ENCODE assay signal across 8 mouse cellular contexts in genomic region chr3:105114269-105114668, GRCm38 (mm10). TPM values are rescaled to one million over a fixed set of nuclear protein-coding genes. Genes with fewer than 3 reads are reported as not detected.
DNase-seq lines count a peak whose midpoint lies in the region; ATAC-seq and TF ChIP-seq lines count a peak whose summit lies in the region.

No protein-coding gene starts in this region.

- no peak overlapping the region for H3K4me3 ChIP-seq in embryonic facial prominence, embryonic 14.5 days (ENCODE audit: low read depth, low read length)
- H3K4me3 ChIP-seq in heart, postnatal 0 days (ENCODE audit: low read depth, low read length): no peak overlapping the region
- H3K4me3 ChIP-seq in liver, embryonic 13.5 days (replicated peaks): no peak overlapping the region

- 0 out of 2 replicates have a peak, but pooled peaks cover 7% of the 10 kb centered on the region for H3K4me1 ChIP-seq in embryonic facial prominence, embryonic 14.5 days (ENCODE audit: control insufficient read depth, insufficient read depth, low read length)
- no peaks in the 10 kb centered on the region for H3K4me1 ChIP-seq in heart, postnatal 0 days (ENCODE audit: control insufficient read depth, insufficient read depth)
- no peaks in the 10 kb centered on the region for H3K4me1 ChIP-seq in liver, embryonic 13.5 days (replicated peaks)

- no peak overlapping the region for H3K4me2 ChIP-seq in embryonic facial prominence, embryonic 14.5 days (ENCODE audit: low read depth, low read length)
- no peak overlapping the region for H3K4me2 ChIP-seq in heart, postnatal 0 days (ENCODE audit: low read depth, low read length)
- no peak overlapping the region for H3K4me2 ChIP-seq in liver, embryonic 13.5 days

- peak; percentile 63 for DNase-seq in CD4-positive helper T cell, adult 2 months (ENCODE audit: low read depth, low spot score)
- peak; percentile 65 for DNase-seq in adrenal gland, postnatal 25 days
- peak; percentile 76 for DNase-seq in embryonic facial prominence, embryonic 14.5 days (ENCODE audit: low spot score)
- peak; percentile 66 for DNase-seq in heart, postnatal 0 days (ENCODE audit: low spot score)
- DNase-seq in kidney, postnatal 36 days: peak; percentile 59 to 80
- DNase-seq in liver, embryonic 13.5 days: peak; percentile 18
- peak; percentile 29 for DNase-seq in ovary, postnatal 10 days (ENCODE audit: low spot score)
- peak; percentile 85 for DNase-seq in thymus, postnatal 0 days (ENCODE audit: low spot score)

- peak; percentile 86 for TF ChIP-seq CTCF in heart, postnatal 0 days (IDR thresholded peaks at IDR 0.05; ENCODE audit: low read depth)

- H3K9ac ChIP-seq in embryonic facial prominence, embryonic 14.5 days (ENCODE audit: low read depth, low read length): no peak overlapping the region
- no peak overlapping the region for H3K9ac ChIP-seq in heart, postnatal 0 days (replicated peaks; ENCODE audit: low read depth, low read length)
- H3K9ac ChIP-seq in liver, embryonic 13.5 days: no peak overlapping the region

- 0 out of 2 replicates have a peak, but pooled peaks cover 7% of the 10 kb centered on the region for H3K27me3 ChIP-seq in embryonic facial prominence, embryonic 14.5 days (replicated peaks; ENCODE audit: control insufficient read depth, insufficient read depth, low read length)
- H3K27me3 ChIP-seq in heart, postnatal 0 days (ENCODE audit: control insufficient read depth, insufficient read depth, low read length): no peaks in the 10 kb centered on the region
- H3K27me3 ChIP-seq in liver, embryonic 13.5 days: no peaks in the 10 kb centered on the region

- H3K36me3 ChIP-seq in embryonic facial prominence, embryonic 14.5 days (ENCODE audit: control insufficient read depth, insufficient read depth, low read length): no peaks in the 10 kb centered on the region
- H3K36me3 ChIP-seq in heart, postnatal 0 days (replicated peaks; ENCODE audit: control insufficient read depth, insufficient read depth, low read length): no peaks in the 10 kb centered on the region
- no peaks in the 10 kb centered on the region for H3K36me3 ChIP-seq in liver, embryonic 13.5 days

- no peak overlapping the region for H3K27ac ChIP-seq in embryonic facial prominence, embryonic 14.5 days (replicated peaks; ENCODE audit: low read depth, low read length)
- H3K27ac ChIP-seq in heart, postnatal 0 days (ENCODE audit: low read depth): no peak overlapping the region
- no peak overlapping the region for H3K27ac ChIP-seq in liver, embryonic 13.5 days

- no peak for TF ChIP-seq EP300 in heart, postnatal 0 days (IDR thresholded peaks at IDR 0.05; ENCODE audit: low read depth)

- no peak for ATAC-seq in embryonic facial prominence, embryonic 14.5 days (ENCODE audit: low read depth)
- ATAC-seq in heart, postnatal 0 days (ENCODE audit: insufficient read depth, low read depth): peak; percentile 80
- peak; percentile 54; the same call in 1 of the 2 replicates for ATAC-seq in liver, embryonic 13.5 days (ENCODE audit: low read depth)

- WGBS in embryonic facial prominence, embryonic 14.5 days: 27% methylated on average over 2 of the region's 2 CpGs
- WGBS in heart, postnatal 0 days: 28% methylated on average over 2 of the region's 2 CpGs
- 18% methylated on average over 2 of the region's 2 CpGs for WGBS in liver, embryonic 13.5 days (ENCODE audit: insufficient replicate concordance)

- no peaks in the 10 kb centered on the region for H3K9me3 ChIP-seq in embryonic facial prominence, embryonic 14.5 days (ENCODE audit: control insufficient read depth, low read length)
- H3K9me3 ChIP-seq in heart, postnatal 0 days (replicated peaks; ENCODE audit: control insufficient read depth, low read length): no peaks in the 10 kb centered on the region
- H3K9me3 ChIP-seq in liver, embryonic 13.5 days (replicated peaks): no peaks in the 10 kb centered on the region

RNA-seq across cellular contexts. Expression of gene 4930564D02Rik, which starts 47.6 kb away (rescaled TPM):
- total RNA-seq in adrenal gland, postnatal 25 days (2021): not detected in 2 replicates
- not detected in 2 replicates for polyA plus RNA-seq in embryonic facial prominence, embryonic 14.5 days (2014; fragmentation: Nextera tagmentation; extraction: Ambion mirVana)
- total RNA-seq in heart, postnatal 0 days (2014; rRNA removed; ENCODE audit: low replicate concordance): not detected in 2 replicates
- not detected in 2 replicates for polyA plus RNA-seq in heart, postnatal 0 days (2015; fragmentation: Nextera tagmentation; extraction: Ambion mirVana)
- polyA plus RNA-seq in liver, embryonic 13.5 days (2015; fragmentation: Nextera tagmentation; extraction: Ambion mirVana): not detected in 2 replicates
- not detected in 2 replicates for polyA plus RNA-seq in thymus, postnatal 0 days (2015; fragmentation: Nextera tagmentation; extraction: Ambion mirVana)

Comparison
In these comparisons a context has a peak if more than half of its experiments do, and no peak if none do; other contexts are left out.
1. DNase-seq: peak in every context shown above with its lines; median percentile 85 in thymus, postnatal 0 days; 76 in embryonic facial prominence, embryonic 14.5 days; 70 in kidney, postnatal 36 days; 66 in heart, postnatal 0 days; 65 in adrenal gland, postnatal 25 days; 63 in CD4-positive helper T cell, adult 2 months; 29 in ovary, postnatal 10 days; 18 in liver, embryonic 13.5 days.